In the genomic region with DNA sequence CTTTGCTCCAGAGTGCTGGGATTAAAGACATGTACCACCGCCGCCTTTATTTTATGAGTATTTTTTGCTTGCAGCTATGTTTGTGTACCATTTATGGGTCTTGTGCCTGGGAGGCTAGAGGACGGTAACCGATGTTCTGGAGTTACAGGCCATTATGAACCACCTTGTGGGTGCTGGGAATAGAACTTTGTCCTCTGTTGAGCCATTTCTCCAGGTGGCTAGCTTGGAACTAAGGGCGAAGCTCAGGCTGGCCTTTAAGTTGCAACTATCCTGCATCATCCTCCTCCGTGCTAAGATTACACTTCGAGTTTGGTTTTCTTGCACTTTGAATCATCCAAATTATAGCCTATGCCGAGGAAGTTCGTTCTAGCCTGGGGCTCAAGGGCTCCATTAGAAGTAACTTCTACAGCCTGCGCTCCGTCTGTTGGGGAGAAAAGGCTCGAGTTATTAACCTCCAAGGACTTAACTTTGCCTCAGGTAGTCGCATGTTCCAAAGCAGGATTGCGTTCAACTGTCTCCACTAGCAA, we compare ENCODE assay signal across 8 mouse cellular contexts. TPM values are rescaled to one million over a fixed set of nuclear protein-coding genes. Genes with fewer than 3 reads are reported as not detected.
A peak's percentile ranks its signal among the peaks of the same experiment; 100 is the strongest.
DNase-seq lines count a peak whose midpoint lies in the region; ATAC-seq and TF ChIP-seq lines count a peak whose summit lies in the region.

No protein-coding gene starts in this region.

- peaks cover 19% of the 10 kb centered on the region for H3K79me2 ChIP-seq in C2C12 (ENCODE audit: control insufficient read depth, insufficient read depth)

- 11% methylated on average over 14 of the region's 14 CpGs for WGBS in forebrain, embryonic 13.5 days
- WGBS in liver, embryonic 14.5 days (ENCODE audit: insufficient replicate concordance) = 8% methylated on average over 14 of the region's 14 CpGs

- no peaks in the 10 kb centered on the region for H3K9me3 ChIP-seq in forebrain, embryonic 13.5 days (replicated peaks)
- H3K9me3 ChIP-seq in liver, embryonic 14.5 days (ENCODE audit: control insufficient read depth, low read length) = no peaks in the 10 kb centered on the region

- H3K27me3 ChIP-seq in C2C12 (ENCODE audit: control insufficient read depth, insufficient read depth, insufficient read length) = no peaks in the 10 kb centered on the region
- peaks cover 6% of the 10 kb centered on the region; the same call in 1 of the 2 replicates for H3K27me3 ChIP-seq in forebrain, embryonic 13.5 days
- H3K27me3 ChIP-seq in liver, embryonic 14.5 days (ENCODE audit: control insufficient read depth, insufficient read depth, low read length) = no peaks in the 10 kb centered on the region

- peak; percentile 55 for ATAC-seq in frontal cortex, adult (ENCODE audit: low TSS enrichment)
- ATAC-seq in forebrain, embryonic 13.5 days = peak; percentile 79
- peak; percentile 45; the same call in 1 of the 2 replicates for ATAC-seq in liver, embryonic 14.5 days (ENCODE audit: insufficient read depth)

- H3K79me3 ChIP-seq in C2C12 (ENCODE audit: low read depth) = peaks cover 7% of the 10 kb centered on the region

- TF ChIP-seq CTCF in C2C12 (IDR thresholded peaks at IDR 0.05; ENCODE audit: control insufficient read depth, insufficient read depth, insufficient read length) = no peak
- no peak for TF ChIP-seq CTCF in liver, embryonic 14.5 days (IDR thresholded peaks at IDR 0.05; ENCODE audit: low read depth)

- peak overlapping the region; percentile 34 for H3ac ChIP-seq in C2C12 (ENCODE audit: control insufficient read depth, insufficient read length, low read depth)

- H3K4me2 ChIP-seq in forebrain, embryonic 13.5 days = peak overlapping the region; percentile 88
- H3K4me2 ChIP-seq in liver, embryonic 14.5 days (ENCODE audit: low read depth) = peak overlapping the region; percentile 92

- peaks cover 8% of the 10 kb centered on the region for H3K4me1 ChIP-seq in forebrain, embryonic 13.5 days
- peaks cover 3 to 9% of the 10 kb centered on the region in 2 experiments; a peak in 3 of 4 replicates for H3K4me1 ChIP-seq in liver, embryonic 14.5 days (replicated peaks; ENCODE audit: control insufficient read depth in 2 of 2, insufficient read depth in 2 of 2, low read length in 1 of 2)

- DNase-seq in frontal cortex, postnatal 25 days (ENCODE audit: low spot score in 2 of 2) = no peak
- DNase-seq in liver, embryonic 14.5 days (ENCODE audit: low read depth in 3 of 3, low spot score in 3 of 3) = no peak
- no peak for DNase-seq in urinary bladder, postnatal 36 days (ENCODE audit: low spot score in 2 of 2)
- DNase-seq in cerebellum, adult 9-10 months = no peak
- no peak for DNase-seq in kidney, postnatal 4 days

- no peak for TF ChIP-seq EP300 in liver, embryonic 14.5 days (IDR thresholded peaks at IDR 0.05; ENCODE audit: low read depth)

- peak overlapping the region; percentile 95 for H3K4me3 ChIP-seq in C2C12 (ENCODE audit: insufficient read depth, poor library complexity, severe bottlenecking)
- H3K4me3 ChIP-seq in forebrain, embryonic 13.5 days = peak overlapping the region; percentile 82
- H3K4me3 ChIP-seq in liver, embryonic 14.5 days (ENCODE audit: insufficient read depth in 1 of 2, low read depth in 2 of 2, low read length in 2 of 2) = peak overlapping the region; percentile 79 to 99

- H3K9ac ChIP-seq in forebrain, embryonic 13.5 days = peak overlapping the region; percentile 73
- peak overlapping the region; percentile 70 for H3K9ac ChIP-seq in liver, embryonic 14.5 days (replicated peaks)

- peaks cover 10% of the 10 kb centered on the region for H3K36me3 ChIP-seq in C2C12 (ENCODE audit: control insufficient read depth, insufficient read depth)
- peaks cover 7% of the 10 kb centered on the region for H3K36me3 ChIP-seq in forebrain, embryonic 13.5 days (ENCODE audit: poor library complexity, severe bottlenecking)
- H3K36me3 ChIP-seq in liver, embryonic 14.5 days (replicated peaks; ENCODE audit: control insufficient read depth, insufficient read depth, low read depth) = no peaks in the 10 kb centered on the region; the same call in 1 of the 2 replicates

- no peak overlapping the region for H3K27ac ChIP-seq in forebrain, embryonic 13.5 days
- H3K27ac ChIP-seq in liver, embryonic 14.5 days = no peak overlapping the region

TF ChIP-seq in C2C12, 6 proteins besides CTCF, POLR2A, EP300 and RAD21:
- TF ChIP-seq FOSL1 (IDR thresholded peaks at IDR 0.05; ENCODE audit: insufficient read depth, low read length, poor library complexity, severe bottlenecking) (no peak), USF1 (IDR thresholded peaks at IDR 0.05; ENCODE audit: low read depth) (no peak), MYOD1 (IDR thresholded peaks at IDR 0.05; ENCODE audit: control insufficient read depth, insufficient read length, low read depth) (no peak), MAX (IDR thresholded peaks at IDR 0.05) (no peak), MYOG (IDR thresholded peaks at IDR 0.05; ENCODE audit: control insufficient read depth, extremely low read depth, insufficient read length) (no peak), CEBPB (IDR thresholded peaks at IDR 0.05; ENCODE audit: low read depth) (no peak)
TF ChIP-seq in C2C12: peak in this region for 0.

RNA-seq across cellular contexts. Expression of gene Ttc27, which starts 0.4 kb away (rescaled TPM):
- 21.1 TPM for polyA plus RNA-seq in C2C12 (2012; fragmentation: generic; extraction: Trizol)
- 14.8 and 17.4 TPM in 2 replicates for polyA plus RNA-seq in forebrain, embryonic 13.5 days (2015; fragmentation: Nextera tagmentation; extraction: Ambion mirVana)
- 4.5 and 8.3 TPM in 2 replicates for polyA plus RNA-seq in liver, embryonic 14.5 days (2012; rRNA removed)
- polyA plus RNA-seq in liver, embryonic 14.5 days (2014; fragmentation: Nextera tagmentation; extraction: Ambion mirVana) = 13.5 and 15.0 TPM in 2 replicates
